Mouse (Mus musculus): ENCODE results near the gene Zc2hc1b. TPM values are rescaled to one million over a fixed set of nuclear protein-coding genes. Genes with fewer than 3 reads are reported as not detected.
A peak's percentile ranks its signal among the peaks of the same experiment; 100 is the strongest.

The Zc2hc1b gene
- total and polyA plus RNA-seq, 2 experiments from 2014 or later = not detected

DNA sequence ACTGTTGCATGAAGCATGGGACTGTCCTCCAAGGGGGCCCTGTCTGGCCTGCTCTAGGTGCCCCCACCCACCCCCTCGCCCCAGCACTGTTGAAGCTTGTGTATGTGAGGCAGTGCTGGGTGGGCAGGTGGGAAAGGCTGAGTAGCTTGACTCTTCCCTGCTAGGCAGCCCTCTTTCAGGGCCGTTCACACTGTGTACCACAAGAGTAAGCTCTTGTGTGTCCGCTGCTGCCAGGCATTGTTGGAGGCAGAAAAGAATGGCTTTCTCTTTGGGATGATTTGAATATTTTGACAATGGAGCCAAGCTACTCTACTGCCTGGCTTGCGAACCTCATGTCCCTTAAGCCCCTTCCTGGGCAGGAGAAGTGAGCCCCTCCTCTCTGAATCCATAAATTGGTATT lies 62.8 kb downstream of the Zc2hc1b start:
- Histone ChIP-seq H3K4me3 (ENCODE audit: low read depth, low read length) (no peak overlapping the region), H3K4me2 (ENCODE audit: low read depth, low read length) (no peak overlapping the region), H3K4me1 (ENCODE audit: control insufficient read depth, insufficient read depth) (peaks cover 30% of the 10 kb centered on the region), H3K36me3 (replicated peaks; ENCODE audit: control insufficient read depth, insufficient read depth, low read length) (peaks cover 12% of the 10 kb centered on the region), H3K9me3 (replicated peaks; ENCODE audit: control insufficient read depth, low read length) (no peaks in the 10 kb centered on the region), H3K27ac (ENCODE audit: low read depth) (0 out of 2 replicates have a peak overlapping the region, but pooled peaks have one; percentile 26), H3K9ac (replicated peaks; ENCODE audit: low read depth, low read length) (no peak overlapping the region; the same call in 1 of the 2 replicates), H3K27me3 (ENCODE audit: control insufficient read depth, insufficient read depth, low read length) (no peaks in the 10 kb centered on the region)
- ATAC-seq (ENCODE audit: insufficient read depth, low read depth) (no peak), DNase-seq (ENCODE audit: low spot score) (no peak)
- TF ChIP-seq CTCF (IDR thresholded peaks at IDR 0.05; ENCODE audit: low read depth) (no peak), EP300 (IDR thresholded peaks at IDR 0.05; ENCODE audit: low read depth) (no peak)
- 69% methylated on average over 4 of the region's 4 CpGs for WGBS

DNA sequence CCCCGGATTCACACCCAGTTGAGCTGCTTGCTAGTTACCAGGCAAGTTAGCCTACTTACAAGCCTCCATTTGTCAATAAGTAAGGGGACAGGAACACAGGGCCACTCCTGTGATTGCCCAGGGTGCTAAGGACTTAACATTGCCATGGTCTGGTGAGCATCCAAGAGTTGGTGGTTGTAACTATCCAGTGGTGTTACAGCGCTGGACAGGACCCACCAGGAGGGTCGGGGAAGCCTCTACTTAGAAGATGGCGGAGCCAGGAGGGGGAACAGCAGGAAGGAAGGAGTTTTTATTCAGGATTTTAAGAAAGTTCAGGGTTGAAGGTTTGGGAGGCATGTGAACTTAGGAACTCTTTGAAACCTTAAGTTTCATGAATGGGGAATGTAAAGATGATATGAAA lies 64.2 kb downstream of the Zc2hc1b start:
- peaks cover 12% of the 10 kb centered on the region for H3K36me3 ChIP-seq (replicated peaks; ENCODE audit: control insufficient read depth, insufficient read depth, low read length)
- H3K27me3 ChIP-seq (ENCODE audit: control insufficient read depth, insufficient read depth, low read length) = no peaks in the 10 kb centered on the region
- 89% methylated on average over 4 of the region's 4 CpGs for WGBS
- H3K27ac ChIP-seq (ENCODE audit: low read depth) = 0 out of 2 replicates have a peak overlapping the region, but pooled peaks have one; percentile 4
- ATAC-seq (ENCODE audit: insufficient read depth, low read depth) = no peak
- no peak overlapping the region for H3K4me2 ChIP-seq (ENCODE audit: low read depth, low read length)
- no peak overlapping the region for H3K9ac ChIP-seq (replicated peaks; ENCODE audit: low read depth, low read length)
- no peak overlapping the region for H3K4me3 ChIP-seq (ENCODE audit: low read depth, low read length)
- H3K9me3 ChIP-seq (replicated peaks; ENCODE audit: control insufficient read depth, low read length) = no peaks in the 10 kb centered on the region
- peaks cover 38% of the 10 kb centered on the region for H3K4me1 ChIP-seq (ENCODE audit: control insufficient read depth, insufficient read depth)
- TF ChIP-seq EP300 (IDR thresholded peaks at IDR 0.05; ENCODE audit: low read depth) (no peak), CTCF (IDR thresholded peaks at IDR 0.05; ENCODE audit: low read depth) (no peak)
- DNase-seq (ENCODE audit: low spot score) = no peak

DNA sequence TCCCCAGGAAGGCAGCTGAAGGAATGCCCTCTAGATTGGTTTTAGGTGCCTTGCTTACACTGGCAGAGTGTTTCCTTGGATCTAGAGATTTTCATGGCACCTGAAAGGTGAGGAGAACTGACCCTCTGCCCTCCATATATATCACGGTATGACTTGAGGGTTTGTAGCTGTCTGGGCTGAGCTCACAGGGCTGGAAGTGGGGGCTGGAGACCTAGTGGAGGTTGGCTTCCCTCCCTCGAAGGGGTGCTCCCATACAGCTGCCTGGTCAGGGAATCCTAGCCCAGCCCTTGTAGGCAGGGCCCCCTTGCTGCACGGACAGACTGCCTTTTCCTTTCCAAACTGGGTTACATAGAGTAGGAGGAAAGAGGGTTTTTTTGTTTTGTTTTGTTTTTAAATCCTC lies 65.0 kb downstream of the Zc2hc1b start:
- TF ChIP-seq CTCF (IDR thresholded peaks at IDR 0.05; ENCODE audit: low read depth) (no peak), EP300 (IDR thresholded peaks at IDR 0.05; ENCODE audit: low read depth) (no peak)
- ATAC-seq (ENCODE audit: insufficient read depth, low read depth) (no peak), DNase-seq (ENCODE audit: low spot score) (no peak)
- peak overlapping the region; percentile 36 for H3K27ac ChIP-seq (ENCODE audit: low read depth)
- no peak overlapping the region for H3K9ac ChIP-seq (replicated peaks; ENCODE audit: low read depth, low read length)
- peaks cover 33% of the 10 kb centered on the region for H3K4me1 ChIP-seq (ENCODE audit: control insufficient read depth, insufficient read depth)
- no peaks in the 10 kb centered on the region for H3K9me3 ChIP-seq (replicated peaks; ENCODE audit: control insufficient read depth, low read length)
- H3K4me2 ChIP-seq (ENCODE audit: low read depth, low read length) = no peak overlapping the region
- no peak overlapping the region for H3K4me3 ChIP-seq (ENCODE audit: low read depth, low read length)
- 35% methylated on average over 3 of the region's 3 CpGs for WGBS
- peaks cover 12% of the 10 kb centered on the region for H3K36me3 ChIP-seq (replicated peaks; ENCODE audit: control insufficient read depth, insufficient read depth, low read length)
- no peaks in the 10 kb centered on the region for H3K27me3 ChIP-seq (ENCODE audit: control insufficient read depth, insufficient read depth, low read length)

DNA sequence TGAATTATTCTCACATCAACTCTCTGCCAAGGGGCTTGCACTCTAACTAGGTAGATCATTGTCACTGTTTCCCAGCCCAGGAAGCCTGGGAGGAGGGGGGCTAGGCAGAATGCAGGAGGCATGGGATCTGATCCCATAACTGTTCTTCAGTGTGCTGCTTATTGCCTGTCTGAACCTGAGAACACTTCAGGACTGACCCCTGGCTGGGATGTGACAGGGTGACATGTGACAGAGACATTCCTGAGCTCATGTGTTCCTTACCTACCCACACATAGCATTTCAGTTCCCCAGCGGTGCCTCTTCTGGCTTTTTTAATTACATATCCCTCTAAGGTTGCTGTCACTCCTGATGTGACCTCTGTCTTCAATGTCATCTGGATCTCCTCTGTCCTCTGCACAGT lies 68.0 kb downstream of the Zc2hc1b start:
- no peak for DNase-seq (ENCODE audit: low spot score)
- Histone ChIP-seq H3K27me3 (ENCODE audit: control insufficient read depth, insufficient read depth, low read length) (no peaks in the 10 kb centered on the region), H3K4me1 (ENCODE audit: control insufficient read depth, insufficient read depth) (peaks cover 24% of the 10 kb centered on the region), H3K4me3 (ENCODE audit: low read depth, low read length) (no peak overlapping the region), H3K9me3 (replicated peaks; ENCODE audit: control insufficient read depth, low read length) (no peaks in the 10 kb centered on the region), H3K4me2 (ENCODE audit: low read depth, low read length) (no peak overlapping the region), H3K27ac (ENCODE audit: low read depth) (peak overlapping the region; percentile 61), H3K9ac (replicated peaks; ENCODE audit: low read depth, low read length) (no peak overlapping the region), H3K36me3 (replicated peaks; ENCODE audit: control insufficient read depth, insufficient read depth, low read length) (peaks cover 10% of the 10 kb centered on the region; the same call in 1 of the 2 replicates)
- WGBS = 31% methylated on average over 1 of the region's 1 CpGs
- no peak for TF ChIP-seq CTCF (IDR thresholded peaks at IDR 0.05; ENCODE audit: low read depth)
- ATAC-seq (ENCODE audit: insufficient read depth, low read depth) = peak; percentile 74

DNA sequence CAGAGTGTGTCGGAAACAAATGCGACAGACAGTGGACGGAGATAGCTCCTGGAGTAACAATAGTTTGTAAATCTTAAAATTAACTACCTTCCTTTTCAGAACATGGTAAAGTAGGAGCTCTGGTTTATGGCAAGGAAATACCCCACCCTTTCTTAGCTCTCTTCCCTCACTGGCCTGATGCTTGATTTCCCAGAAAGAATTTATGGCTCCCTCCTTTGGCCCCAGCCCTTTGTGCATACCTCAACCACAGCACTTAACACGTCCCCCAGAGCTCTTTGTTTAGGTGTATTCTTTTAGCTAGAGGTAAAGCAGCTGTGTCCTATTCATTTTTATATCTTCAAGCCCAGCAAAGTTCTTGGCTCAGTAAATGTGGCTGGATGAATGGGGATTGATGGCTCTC lies 69.0 kb downstream of the Zc2hc1b start:
- whole genome bisulfite sequencing = 74% methylated on average over 4 of the region's 4 CpGs
- TF ChIP-seq EP300 (IDR thresholded peaks at IDR 0.05; ENCODE audit: low read depth) (no peak), CTCF (IDR thresholded peaks at IDR 0.05; ENCODE audit: low read depth) (no peak)
- no peak overlapping the region for H3K27ac ChIP-seq (ENCODE audit: low read depth)

DNA sequence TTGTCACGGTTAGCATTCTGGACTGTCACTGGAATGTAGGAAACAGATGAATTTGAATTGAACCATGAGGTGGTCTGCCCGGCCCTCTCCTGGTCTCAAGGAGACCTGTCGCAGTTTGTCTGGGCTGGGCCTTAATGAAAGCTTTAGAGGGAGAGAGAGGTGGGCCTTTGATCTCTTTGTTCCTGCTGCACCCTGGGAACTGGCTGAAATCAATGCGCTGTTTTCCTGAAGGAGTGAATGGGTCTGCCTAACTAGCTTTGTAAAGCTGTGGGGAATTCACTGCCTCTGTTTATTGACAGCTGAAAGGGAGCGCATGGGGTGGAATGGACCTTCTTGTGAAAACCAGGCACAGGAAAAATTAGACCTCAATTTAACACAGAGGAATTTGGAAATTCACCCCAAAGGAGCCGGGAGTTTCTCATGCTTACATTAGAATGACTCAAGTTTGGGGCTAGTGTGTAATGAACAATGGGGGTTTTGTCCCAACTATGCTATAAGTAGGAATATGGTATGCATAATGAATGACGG lies 69.7 kb downstream of the Zc2hc1b start:
- Histone ChIP-seq H3K4me1 (ENCODE audit: control insufficient read depth, insufficient read depth) (peaks cover 27% of the 10 kb centered on the region), H3K27me3 (ENCODE audit: control insufficient read depth, insufficient read depth, low read length) (no peaks in the 10 kb centered on the region), H3K36me3 (replicated peaks; ENCODE audit: control insufficient read depth, insufficient read depth, low read length) (no peaks in the 10 kb centered on the region), H3K9me3 (replicated peaks; ENCODE audit: control insufficient read depth, low read length) (no peaks in the 10 kb centered on the region), H3K9ac (replicated peaks; ENCODE audit: low read depth, low read length) (no peak overlapping the region), H3K4me2 (ENCODE audit: low read depth, low read length) (no peak overlapping the region), H3K27ac (ENCODE audit: low read depth) (peak overlapping the region; percentile 28; the same call in 1 of the 2 replicates), H3K4me3 (ENCODE audit: low read depth, low read length) (no peak overlapping the region)
- ATAC-seq (ENCODE audit: insufficient read depth, low read depth) (no peak), DNase-seq (ENCODE audit: low spot score) (no peak)
- no peak for TF ChIP-seq EP300 (IDR thresholded peaks at IDR 0.05; ENCODE audit: low read depth)
- no peak for TF ChIP-seq CTCF (IDR thresholded peaks at IDR 0.05; ENCODE audit: low read depth)
- 61% methylated on average over 7 of the region's 7 CpGs for WGBS

More for the DNA sequence above, 69.0 kb downstream of the Zc2hc1b start:
- Histone ChIP-seq H3K4me1 (ENCODE audit: control insufficient read depth, insufficient read depth) (peaks cover 24% of the 10 kb centered on the region), H3K4me2 (ENCODE audit: low read depth, low read length) (no peak overlapping the region), H3K27me3 (ENCODE audit: control insufficient read depth, insufficient read depth, low read length) (no peaks in the 10 kb centered on the region), H3K36me3 (replicated peaks; ENCODE audit: control insufficient read depth, insufficient read depth, low read length) (peaks cover 3% of the 10 kb centered on the region; the same call in 1 of the 2 replicates), H3K4me3 (ENCODE audit: low read depth, low read length) (no peak overlapping the region), H3K9me3 (replicated peaks; ENCODE audit: control insufficient read depth, low read length) (no peaks in the 10 kb centered on the region), H3K9ac (replicated peaks; ENCODE audit: low read depth, low read length) (no peak overlapping the region)
- DNase-seq (ENCODE audit: low spot score) = no peak
- no peak for ATAC-seq (ENCODE audit: insufficient read depth, low read depth)
